Mouse (Mus musculus): Measurements from ENCODE around the gene Dll4. TPM values are rescaled to one million over a fixed set of nuclear protein-coding genes. Genes with fewer than 3 reads are reported as not detected.

Gene Dll4
- not detected in 2 replicates for polyA plus RNA-seq (2012; ENCODE audit: insufficient read depth, low replicate concordance)

DNA sequence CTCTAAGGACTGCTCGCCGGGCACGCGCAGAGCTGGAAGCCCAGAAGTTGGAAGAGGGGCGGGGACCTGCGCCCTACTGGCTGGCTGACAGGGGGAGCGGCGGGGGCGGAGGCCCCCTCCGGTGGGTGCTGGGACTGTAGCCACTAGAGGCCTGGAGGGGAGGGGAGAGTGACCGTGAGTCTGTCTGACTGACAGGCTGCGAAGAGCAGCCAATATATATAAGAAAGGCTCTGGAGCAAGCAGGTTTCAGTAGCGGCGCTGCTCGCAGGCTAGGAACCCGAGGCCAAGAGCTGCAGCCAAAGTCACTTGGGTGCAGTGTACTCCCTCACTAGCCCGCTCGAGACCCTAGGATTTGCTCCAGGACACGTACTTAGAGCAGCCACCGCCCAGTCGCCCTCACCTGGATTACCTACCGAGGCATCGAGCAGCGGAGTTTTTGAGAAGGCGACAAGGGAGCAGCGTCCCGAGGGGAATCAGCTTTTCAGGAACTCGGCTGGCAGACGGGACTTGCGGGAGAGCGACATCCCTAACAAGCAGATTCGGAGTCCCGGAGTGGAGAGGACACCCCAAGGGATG lies at the start of gene Dll4:
Gene Dll4 (plus strand): TSS at position 217 of the 576 bp plus-strand sequence.
- Histone ChIP-seq H3K27me3 (replicated peaks) (peaks cover 95% of the 10 kb centered on the region), H3K9me3 (peaks cover 12% of the 10 kb centered on the region), H3K4me3 (replicated peaks) (peak within 1 kb of the TSS; percentile 92), H3K36me3 (replicated peaks; ENCODE audit: low read length) (no peaks in the 10 kb centered on the region), H3K4me1 (peaks cover 60% of the 10 kb centered on the region)
- TF ChIP-seq FLI1 (IDR thresholded peaks at IDR 0.05; ENCODE audit: low read length) (no peak), GATA1 (IDR thresholded peaks at IDR 0.05; ENCODE audit: borderline replicate concordance, low read length) (no peak)

GRCm38 (mm10) chr2:119276926-119277325 lies 48.7 kb upstream of the Dll4 start:
- peaks cover 16% of the 10 kb centered on the region; the same call in 1 of the 2 replicates for H3K4me1 ChIP-seq
- peak overlapping the region; percentile 53 for H3K4me3 ChIP-seq (replicated peaks)
- no peaks in the 10 kb centered on the region for H3K9me3 ChIP-seq
- H3K27me3 ChIP-seq (replicated peaks), result peaks cover 4% of the 10 kb centered on the region
- no peaks in the 10 kb centered on the region for H3K36me3 ChIP-seq (replicated peaks; ENCODE audit: low read length)
- TF ChIP-seq GATA1 (IDR thresholded peaks at IDR 0.05; ENCODE audit: borderline replicate concordance, low read length) (no peak), FLI1 (IDR thresholded peaks at IDR 0.05; ENCODE audit: low read length) (no peak)

GRCm38 (mm10) chr2:119277810-119278209 lies 47.8 kb upstream of the Dll4 start:
- TF ChIP-seq GATA1 (IDR thresholded peaks at IDR 0.05; ENCODE audit: borderline replicate concordance, low read length) (no peak), FLI1 (IDR thresholded peaks at IDR 0.05; ENCODE audit: low read length) (no peak)
- Histone ChIP-seq H3K27me3 (replicated peaks) (peaks cover 4% of the 10 kb centered on the region), H3K36me3 (replicated peaks; ENCODE audit: low read length) (no peaks in the 10 kb centered on the region), H3K9me3 (no peaks in the 10 kb centered on the region), H3K4me1 (peaks cover 16% of the 10 kb centered on the region; the same call in 1 of the 2 replicates), H3K4me3 (replicated peaks) (no peak overlapping the region)

- H3K27me3 ChIP-seq (replicated peaks), result no peaks in the 10 kb centered on the region
- peaks cover 2% of the 10 kb centered on the region; the same call in 1 of the 2 replicates for H3K4me1 ChIP-seq
- TF ChIP-seq GATA1 (IDR thresholded peaks at IDR 0.05; ENCODE audit: borderline replicate concordance, low read length), result no peak
- no peak for TF ChIP-seq FLI1 (IDR thresholded peaks at IDR 0.05; ENCODE audit: low read length)
- H3K9me3 ChIP-seq, result no peaks in the 10 kb centered on the region
- H3K4me3 ChIP-seq (replicated peaks), result no peak overlapping the region
- H3K36me3 ChIP-seq (replicated peaks; ENCODE audit: low read length), result no peaks in the 10 kb centered on the region
Measured at GRCm38 (mm10) chr2:119281899-119282565, 43.6 kb upstream of the Dll4 start.

- Histone ChIP-seq H3K27me3 (replicated peaks) (no peaks in the 10 kb centered on the region), H3K4me1 (peaks cover 24% of the 10 kb centered on the region), H3K9me3 (no peaks in the 10 kb centered on the region), H3K36me3 (replicated peaks; ENCODE audit: low read length) (peaks cover 25% of the 10 kb centered on the region), H3K4me3 (replicated peaks) (peak overlapping the region; percentile 97)
- TF ChIP-seq GATA1 (IDR thresholded peaks at IDR 0.05; ENCODE audit: borderline replicate concordance, low read length) (no peak), FLI1 (IDR thresholded peaks at IDR 0.05; ENCODE audit: low read length) (no peak)
Measured at GRCm38 (mm10) chr2:119287372-119287771, 38.2 kb upstream of the Dll4 start.

- H3K36me3 ChIP-seq (replicated peaks; ENCODE audit: low read length), result peaks cover 35% of the 10 kb centered on the region
- H3K4me3 ChIP-seq (replicated peaks), result peak within 1 kb of the TSS; percentile 97
- no peaks in the 10 kb centered on the region for H3K9me3 ChIP-seq
- TF ChIP-seq GATA1 (IDR thresholded peaks at IDR 0.05; ENCODE audit: borderline replicate concordance, low read length), result no peak
- no peak for TF ChIP-seq FLI1 (IDR thresholded peaks at IDR 0.05; ENCODE audit: low read length)
- no peaks in the 10 kb centered on the region for H3K27me3 ChIP-seq (replicated peaks)
- H3K4me1 ChIP-seq, result peaks cover 25% of the 10 kb centered on the region
Measured at GRCm38 (mm10) chr2:119288270-119288882, 37.2 kb upstream of the Dll4 start, which contains the start of gene Vps18. TSS of gene Vps18 (plus strand) at chr2:119288740.

GRCm38 (mm10) chr2:119289014-119289416 lies 36.6 kb upstream of the Dll4 start:
- peaks cover 42% of the 10 kb centered on the region for H3K36me3 ChIP-seq (replicated peaks; ENCODE audit: low read length)
- no peaks in the 10 kb centered on the region for H3K9me3 ChIP-seq
- TF ChIP-seq FLI1 (IDR thresholded peaks at IDR 0.05; ENCODE audit: low read length) (no peak), GATA1 (IDR thresholded peaks at IDR 0.05; ENCODE audit: borderline replicate concordance, low read length) (no peak)
- H3K4me3 ChIP-seq (replicated peaks), result peak overlapping the region; percentile 97
- peaks cover 29% of the 10 kb centered on the region for H3K4me1 ChIP-seq
- H3K27me3 ChIP-seq (replicated peaks), result no peaks in the 10 kb centered on the region

DNA sequence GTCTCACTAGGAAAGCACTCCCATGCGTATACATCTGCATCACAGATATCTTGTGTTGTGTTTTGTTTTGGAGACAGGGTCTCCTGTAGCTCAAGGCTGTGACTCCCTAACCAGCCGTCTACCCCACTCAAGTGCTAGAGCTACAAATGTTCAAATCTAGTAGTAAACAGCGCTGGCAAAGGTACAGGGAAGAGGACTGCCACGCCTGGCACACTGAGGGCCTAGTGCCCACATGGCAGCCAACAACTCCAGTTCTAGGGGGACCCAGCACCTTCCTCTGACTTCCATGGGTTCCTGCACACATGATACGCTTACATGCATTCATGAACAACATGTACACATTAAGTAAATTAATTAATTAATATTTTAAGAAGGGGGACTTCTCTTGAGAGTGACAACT lies 33.3 kb upstream of the Dll4 start:
- H3K27me3 ChIP-seq (replicated peaks), result no peaks in the 10 kb centered on the region
- TF ChIP-seq GATA1 (IDR thresholded peaks at IDR 0.05; ENCODE audit: borderline replicate concordance, low read length), result no peak
- no peak for TF ChIP-seq FLI1 (IDR thresholded peaks at IDR 0.05; ENCODE audit: low read length)

GRCm38 (mm10) chr2:119292852-119293251 lies 32.7 kb upstream of the Dll4 start:
- no peaks in the 10 kb centered on the region for H3K9me3 ChIP-seq
- H3K4me1 ChIP-seq, result peaks cover 51% of the 10 kb centered on the region
- H3K27me3 ChIP-seq (replicated peaks), result no peaks in the 10 kb centered on the region
- TF ChIP-seq FLI1 (IDR thresholded peaks at IDR 0.05; ENCODE audit: low read length) (no peak), GATA1 (IDR thresholded peaks at IDR 0.05; ENCODE audit: borderline replicate concordance, low read length) (no peak)
- H3K36me3 ChIP-seq (replicated peaks; ENCODE audit: low read length), result peaks cover 76% of the 10 kb centered on the region
- H3K4me3 ChIP-seq (replicated peaks), result no peak overlapping the region

More for the DNA sequence above, 33.3 kb upstream of the Dll4 start:
- no peak overlapping the region for H3K4me3 ChIP-seq (replicated peaks)
- peaks cover 51% of the 10 kb centered on the region for H3K4me1 ChIP-seq
- H3K9me3 ChIP-seq, result no peaks in the 10 kb centered on the region
- H3K36me3 ChIP-seq (replicated peaks; ENCODE audit: low read length), result peaks cover 70% of the 10 kb centered on the region

GRCm38 (mm10) chr2:119293311-119293710 lies 32.3 kb upstream of the Dll4 start:
- peaks cover 81% of the 10 kb centered on the region for H3K36me3 ChIP-seq (replicated peaks; ENCODE audit: low read length)
- no peaks in the 10 kb centered on the region for H3K27me3 ChIP-seq (replicated peaks)
- H3K4me1 ChIP-seq, result peaks cover 48% of the 10 kb centered on the region
- H3K4me3 ChIP-seq (replicated peaks), result peak overlapping the region; percentile 42
- no peaks in the 10 kb centered on the region for H3K9me3 ChIP-seq
- TF ChIP-seq FLI1 (IDR thresholded peaks at IDR 0.05; ENCODE audit: low read length), result no peak
